Mouse (Mus musculus) midbrain, embryonic 16.5 days (tissue): ENCODE measurements at regions not wholly inside any gene's neighbourhood (a gene's known extent, or its start where the extent isn't known, plus 50 kb on each side); places are given as distances from the start of the nearest gene placed in this dataset.

Experiments
- ATAC-seq: fragments of 200-750 bp; cut with Nextera tagmentation; 2 replicates; pipeline ENCODE4 v1.8.0; 2017; ENCODE audit warnings: moderate TSS enrichment
- H3K27ac ChIP-seq: fragments of 300-500 bp; sonication (generic); 2 replicates; pipeline ENCODE4 v1.5.1; 2014; ENCODE audit warnings: mild to moderate bottlenecking, low read length, mixed read lengths
- H3K27me3 ChIP-seq: fragments of 300-500 bp; sonication (generic); 2 replicates; pipeline ENCODE4 v1.6.1; 2014; ENCODE audit warnings: low read depth, low read length, mixed read lengths; ENCODE audit not compliant: control insufficient read depth, insufficient read depth
- H3K36me3 ChIP-seq: fragments of 300-500 bp; sonication (generic); 2 replicates; pipeline ENCODE4 v1.6.1; 2014; ENCODE audit warnings: mild to moderate bottlenecking, low read length, moderate library complexity, mixed read lengths; ENCODE audit not compliant: control insufficient read depth, insufficient read depth
- H3K4me1 ChIP-seq: fragments of 300-500 bp; sonication (generic); 2 replicates; pipeline ENCODE4 v1.6.1; 2014; ENCODE audit warnings: mild to moderate bottlenecking, low read length, mixed read lengths; ENCODE audit not compliant: control insufficient read depth, insufficient read depth
- H3K4me2 ChIP-seq: fragments of 300-500 bp; sonication (generic); 2 replicates; pipeline ENCODE4 v1.6.1; 2014; ENCODE audit warnings: mild to moderate bottlenecking, low read length, mixed read lengths
- H3K4me3 ChIP-seq: fragments of 300-500 bp; sonication (generic); 2 replicates; pipeline ENCODE4 v1.5.1; 2014; ENCODE audit warnings: low read depth, mild to moderate bottlenecking, low read length, moderate library complexity, mixed read lengths
- H3K9ac ChIP-seq: fragments of 300-500 bp; sonication (generic); 2 replicates; pipeline ENCODE4 v1.6.1; 2014; ENCODE audit warnings: low read depth, low read length, mixed read lengths
- H3K9me3 ChIP-seq: fragments of 300-500 bp; sonication (generic); replicated peaks from 2 replicates; pipeline ENCODE4 v1.6.1; 2014; ENCODE audit warnings: mild to moderate bottlenecking, low read length, mixed read lengths; ENCODE audit not compliant: control insufficient read depth, poor library complexity, severe bottlenecking
- WGBS: fragments of 180-500 bp; shearing (Covaris S2); extraction: QIAGEN DNeasy Blood & Tissue Kit; methylation state at CpG from one replicate; pipeline ENCODE4 v1.1.7; 2014; 5-methylcytosine and 5-hydroxymethylcytosine counted together

- no peaks in the 10 kb centered on the region for H3K27me3 ChIP-seq
- H3K4me3 ChIP-seq, result no peak overlapping the region
- H3K9ac ChIP-seq, result no peak overlapping the region
- H3K4me2 ChIP-seq, result no peak overlapping the region
- H3K27ac ChIP-seq, result no peak overlapping the region
- H3K9me3 ChIP-seq, result no peaks in the 10 kb centered on the region
- ATAC-seq, result no peak
- H3K36me3 ChIP-seq, result no peaks in the 10 kb centered on the region
- 83% methylated on average over 2 of the region's 2 CpGs for WGBS
- H3K4me1 ChIP-seq, result 0 out of 2 replicates have a peak, but pooled peaks cover 4% of the 10 kb centered on the region
These were observed 207.5 kb downstream of the Qk start for GRCm38 (mm10) chr17:10112118-10112517.

- H3K4me3 ChIP-seq, result no peak overlapping the region
- no peak overlapping the region for H3K4me2 ChIP-seq
- H3K27ac ChIP-seq, result 0 out of 2 replicates have a peak overlapping the region, but pooled peaks have one; percentile 18
- H3K9ac ChIP-seq, result no peak overlapping the region
- no peaks in the 10 kb centered on the region for H3K27me3 ChIP-seq
- H3K4me1 ChIP-seq, result 0 out of 2 replicates have a peak, but pooled peaks cover 4% of the 10 kb centered on the region
- no peaks in the 10 kb centered on the region for H3K36me3 ChIP-seq
- no peak for ATAC-seq
- no peaks in the 10 kb centered on the region for H3K9me3 ChIP-seq
These were observed 209.3 kb downstream of the Qk start for GRCm38 (mm10) chr17:10110375-10110675.

GRCm38 (mm10) chr17:10109511-10110374, 209.9 kb downstream of the Qk start:
- H3K27ac ChIP-seq, result 0 out of 2 replicates have a peak overlapping the region, but pooled peaks have one; percentile 18
- peak; percentile 58; the same call in 1 of the 2 replicates for ATAC-seq
- 10% methylated on average over 8 of the region's 8 CpGs for WGBS

GRCm38 (mm10) chr17:10105299-10105698, 214.4 kb downstream of the Qk start:
- no peak overlapping the region for H3K4me2 ChIP-seq
- no peak for ATAC-seq
- H3K4me1 ChIP-seq, result 0 out of 2 replicates have a peak, but pooled peaks cover 4% of the 10 kb centered on the region
- no peak overlapping the region for H3K4me3 ChIP-seq
- H3K27ac ChIP-seq, result no peak overlapping the region
- no peaks in the 10 kb centered on the region for H3K36me3 ChIP-seq
- no peak overlapping the region for H3K9ac ChIP-seq
- WGBS, result 76% methylated on average over 3 of the region's 3 CpGs
- H3K27me3 ChIP-seq, result no peaks in the 10 kb centered on the region
- no peaks in the 10 kb centered on the region for H3K9me3 ChIP-seq

More at GRCm38 (mm10) chr17:10109511-10110374, 209.9 kb downstream of the Qk start:
- no peak overlapping the region for H3K4me3 ChIP-seq
- 0 out of 2 replicates have a peak, but pooled peaks cover 4% of the 10 kb centered on the region for H3K4me1 ChIP-seq
- H3K27me3 ChIP-seq, result no peaks in the 10 kb centered on the region
- H3K36me3 ChIP-seq, result no peaks in the 10 kb centered on the region
- no peak overlapping the region for H3K4me2 ChIP-seq
- no peaks in the 10 kb centered on the region for H3K9me3 ChIP-seq
- no peak overlapping the region for H3K9ac ChIP-seq

- WGBS, result 71% methylated on average over 4 of the region's 4 CpGs
- Histone ChIP-seq H3K4me2 (no peak overlapping the region), H3K4me3 (no peak overlapping the region), H3K27ac (no peak overlapping the region), H3K27me3 (no peaks in the 10 kb centered on the region), H3K4me1 (peaks cover 2% of the 10 kb centered on the region; the same call in 1 of the 2 replicates), H3K9me3 (no peaks in the 10 kb centered on the region), H3K9ac (no peak overlapping the region), H3K36me3 (no peaks in the 10 kb centered on the region)
- no peak for ATAC-seq
These were observed 221.5 kb downstream of the Qk start for GRCm38 (mm10) chr17:10098199-10098598.

GRCm38 (mm10) chr17:10097691-10098090, 222.0 kb downstream of the Qk start:
- H3K9ac ChIP-seq, result no peak overlapping the region
- no peaks in the 10 kb centered on the region for H3K27me3 ChIP-seq
- no peaks in the 10 kb centered on the region for H3K9me3 ChIP-seq
- peak overlapping the region; percentile 14; the same call in 1 of the 2 replicates for H3K27ac ChIP-seq
- H3K4me2 ChIP-seq, result no peak overlapping the region
- no peaks in the 10 kb centered on the region for H3K36me3 ChIP-seq
- no peak for ATAC-seq
- peaks cover 2% of the 10 kb centered on the region; the same call in 1 of the 2 replicates for H3K4me1 ChIP-seq
- H3K4me3 ChIP-seq, result no peak overlapping the region

GRCm38 (mm10) chr17:10095841-10096301, 223.8 kb downstream of the Qk start:
- Histone ChIP-seq H3K9me3 (peaks cover 5% of the 10 kb centered on the region; the same call in 1 of the 2 replicates), H3K36me3 (no peaks in the 10 kb centered on the region), H3K27ac (no peak overlapping the region), H3K9ac (no peak overlapping the region), H3K4me3 (no peak overlapping the region), H3K4me1 (peaks cover 2% of the 10 kb centered on the region; the same call in 1 of the 2 replicates), H3K27me3 (no peaks in the 10 kb centered on the region), H3K4me2 (no peak overlapping the region)
- ATAC-seq, result no peak
- WGBS, result 83% methylated on average over 3 of the region's 3 CpGs

- WGBS, result 87% methylated on average over 3 of the region's 3 CpGs
These were observed 225.5 kb downstream of the Qk start for GRCm38 (mm10) chr17:10094108-10094521.

GRCm38 (mm10) chr17:10093437-10094107, 226.1 kb downstream of the Qk start:
- no peak for ATAC-seq
- WGBS, result 81% methylated on average over 8 of the region's 8 CpGs
- no peak overlapping the region for H3K27ac ChIP-seq
- H3K36me3 ChIP-seq, result no peaks in the 10 kb centered on the region
- H3K4me3 ChIP-seq, result no peak overlapping the region
- H3K4me2 ChIP-seq, result no peak overlapping the region
- H3K4me1 ChIP-seq, result peaks cover 2% of the 10 kb centered on the region; the same call in 1 of the 2 replicates
- no peak overlapping the region for H3K9ac ChIP-seq
- no peaks in the 10 kb centered on the region for H3K27me3 ChIP-seq
- peaks cover 5% of the 10 kb centered on the region; the same call in 1 of the 2 replicates for H3K9me3 ChIP-seq

More at GRCm38 (mm10) chr17:10094108-10094521, 225.5 kb downstream of the Qk start:
- Histone ChIP-seq H3K36me3 (no peaks in the 10 kb centered on the region), H3K4me2 (no peak overlapping the region), H3K4me1 (peaks cover 2% of the 10 kb centered on the region; the same call in 1 of the 2 replicates), H3K27me3 (no peaks in the 10 kb centered on the region), H3K9me3 (peaks cover 5% of the 10 kb centered on the region; the same call in 1 of the 2 replicates), H3K27ac (no peak overlapping the region), H3K4me3 (no peak overlapping the region), H3K9ac (no peak overlapping the region)
- ATAC-seq, result no peak
